Mouse (Mus musculus) midbrain, postnatal 0 days (tissue): Measurements from ENCODE around the gene Clic1. TPM values are rescaled to one million over a fixed set of nuclear protein-coding genes. Genes with fewer than 3 reads are reported as not detected.

ENCODE experiments used
- ATAC-seq: fragments of 200-750 bp; cut with Nextera tagmentation; 2 replicates; pipeline ENCODE4 v1.8.0; 2017; ENCODE audit warnings: moderate number of reproducible peaks, mild to moderate bottlenecking, moderate TSS enrichment, moderate library complexity; ENCODE audit not compliant: low FRiP score
- DNase-seq: peaks from one replicate; pipeline ENCODE4 v3.0.0-alpha.2; 2015; ENCODE audit warnings: low spot score
- H3K27ac ChIP-seq: fragments of 300-500 bp; sonication (generic); 2 replicates; pipeline ENCODE4 v1.5.1; 2014; ENCODE audit warnings: low read depth, mild to moderate bottlenecking, low read length, mixed read lengths
- H3K27me3 ChIP-seq: fragments of 300-500 bp; sonication (generic); 2 replicates; pipeline ENCODE4 v1.6.1; 2014; ENCODE audit warnings: low read length, control low read depth, mixed read lengths; ENCODE audit not compliant: insufficient read depth
- H3K36me3 ChIP-seq: fragments of 300-500 bp; sonication (generic); 2 replicates; pipeline ENCODE4 v1.6.1; 2014; ENCODE audit warnings: low read length, control low read depth, mixed read lengths; ENCODE audit not compliant: insufficient read depth
- H3K4me1 ChIP-seq: fragments of 300-500 bp; sonication (generic); 2 replicates; pipeline ENCODE4 v1.6.1; 2014; ENCODE audit warnings: mild to moderate bottlenecking, control low read depth, antibody characterized with exemption, low read length, mixed read lengths; ENCODE audit not compliant: insufficient read depth
- H3K4me2 ChIP-seq: fragments of 300-500 bp; sonication (generic); 2 replicates; pipeline ENCODE4 v1.6.1; 2014; ENCODE audit warnings: low read depth, mild to moderate bottlenecking, low read length, mixed read lengths; ENCODE audit not compliant: poor library complexity, severe bottlenecking
- H3K4me3 ChIP-seq: fragments of 300-500 bp; sonication (generic); 2 replicates; pipeline ENCODE4 v1.5.1; 2014; ENCODE audit warnings: low read depth, mild to moderate bottlenecking, low read length, moderate library complexity
- H3K9ac ChIP-seq: fragments of 300-500 bp; sonication (generic); replicated peaks from 2 replicates; pipeline ENCODE4 v1.6.1; 2014; ENCODE audit warnings: mild to moderate bottlenecking, low read length, moderate library complexity, mixed read lengths; ENCODE audit not compliant: poor library complexity, severe bottlenecking
- H3K9me3 ChIP-seq: fragments of 300-500 bp; sonication (generic); 2 replicates; pipeline ENCODE4 v1.6.1; 2016; ENCODE audit warnings: low read length, control low read depth
- CTCF ChIP-seq: IDR thresholded peaks from 2 replicates; pipeline ENCODE4 v1.5.1; 2016; ENCODE audit warnings: antibody characterized with exemption, mild to moderate bottlenecking
- WGBS: fragments of 180-500 bp; shearing (Covaris S2); extraction: QIAGEN DNeasy Blood & Tissue Kit; methylation state at CpG from one replicate; pipeline ENCODE4 v1.1.7; 2014; 5-methylcytosine and 5-hydroxymethylcytosine counted together
- polyA plus RNA-seq: library from polyadenylated mRNA; unstranded; fragments of >200 nt; fragmentation: Nextera tagmentation; extraction: Ambion mirVana; gene quantifications from 2 replicates; pipeline ENCODE4 v1.2.1, GENCODE M21; 2015
- total RNA-seq: library from RNA; depleted of rRNA; stranded (reverse); fragments of >200 nt; gene quantifications from 2 replicates; pipeline ENCODE4 v1.2.3, GENCODE M21; 2014

Gene Clic1
- total and polyA plus RNA-seq, 2 experiments from 2014 or later, result 33.4 to 41.9 TPM

- H3K9ac ChIP-seq, result no peak overlapping the region
- H3K36me3 ChIP-seq, result peaks cover 32% of the 10 kb centered on the region
- no peak for DNase-seq
- 86% methylated on average over 3 of the region's 3 CpGs for WGBS
- no peak for ATAC-seq
- no peak overlapping the region for H3K4me3 ChIP-seq
- no peaks in the 10 kb centered on the region for H3K4me1 ChIP-seq
- no peaks in the 10 kb centered on the region for H3K9me3 ChIP-seq
- H3K27ac ChIP-seq, result no peak overlapping the region
- TF ChIP-seq CTCF, result no peak
- H3K4me2 ChIP-seq, result no peak overlapping the region
- H3K27me3 ChIP-seq, result no peaks in the 10 kb centered on the region
Measured at GRCm38 (mm10) chr17:35018171-35018570, 31.6 kb upstream of the Clic1 start.

- Histone ChIP-seq H3K36me3 (peaks cover 16% of the 10 kb centered on the region), H3K27me3 (no peaks in the 10 kb centered on the region), H3K9me3 (no peaks in the 10 kb centered on the region), H3K27ac (no peak overlapping the region), H3K4me2 (no peak overlapping the region), H3K9ac (no peak overlapping the region), H3K4me1 (no peaks in the 10 kb centered on the region), H3K4me3 (no peak overlapping the region)
- no peak for DNase-seq
- ATAC-seq, result no peak
- 78% methylated on average over 11 of the region's 11 CpGs for WGBS
- no peak for TF ChIP-seq CTCF
Measured at GRCm38 (mm10) chr17:35019894-35020293, 29.9 kb upstream of the Clic1 start.

- no peak for TF ChIP-seq CTCF
- Histone ChIP-seq H3K4me2 (no peak overlapping the region), H3K9ac (no peak overlapping the region; the same call in 1 of the 2 replicates), H3K4me3 (no peak overlapping the region), H3K27ac (no peak overlapping the region), H3K27me3 (no peaks in the 10 kb centered on the region), H3K4me1 (no peaks in the 10 kb centered on the region), H3K9me3 (no peaks in the 10 kb centered on the region), H3K36me3 (peaks cover 10% of the 10 kb centered on the region)
- WGBS, result 82% methylated on average over 8 of the region's 8 CpGs
- ATAC-seq (no peak), DNase-seq (no peak)
Measured at GRCm38 (mm10) chr17:35020551-35020950, 29.2 kb upstream of the Clic1 start.

- DNase-seq (peak; percentile 64), ATAC-seq (peak; percentile 29; the same call in 1 of the 2 replicates)
- 6% methylated on average over 16 of the region's 17 CpGs for WGBS
- TF ChIP-seq CTCF, result peak; percentile 88
- Histone ChIP-seq H3K27ac (no peak overlapping the region; the same call in 1 of the 2 replicates), H3K4me2 (no peak overlapping the region), H3K36me3 (peaks cover 2% of the 10 kb centered on the region; the same call in 1 of the 2 replicates), H3K27me3 (no peaks in the 10 kb centered on the region), H3K4me1 (no peaks in the 10 kb centered on the region), H3K9ac (no peak overlapping the region), H3K9me3 (no peaks in the 10 kb centered on the region), H3K4me3 (no peak overlapping the region)
Measured at GRCm38 (mm10) chr17:35021163-35021808, 28.5 kb upstream of the Clic1 start.

- Histone ChIP-seq H3K27ac (no peak overlapping the region; the same call in 1 of the 2 replicates), H3K36me3 (no peaks in the 10 kb centered on the region; the same call in 1 of the 2 replicates), H3K27me3 (no peaks in the 10 kb centered on the region), H3K4me3 (no peak overlapping the region), H3K9me3 (no peaks in the 10 kb centered on the region), H3K4me2 (no peak overlapping the region), H3K9ac (no peak overlapping the region), H3K4me1 (no peaks in the 10 kb centered on the region)
- ATAC-seq, result no peak
- 50% methylated on average over 6 of the region's 6 CpGs for WGBS
- no peak for TF ChIP-seq CTCF
- DNase-seq, result no peak
Measured at GRCm38 (mm10) chr17:35021842-35022477, 27.8 kb upstream of the Clic1 start.

- no peak for DNase-seq
- no peak for ATAC-seq
- Histone ChIP-seq H3K27ac (no peak overlapping the region), H3K4me2 (no peak overlapping the region), H3K36me3 (no peaks in the 10 kb centered on the region), H3K9ac (no peak overlapping the region), H3K4me1 (no peaks in the 10 kb centered on the region), H3K4me3 (no peak overlapping the region), H3K27me3 (no peaks in the 10 kb centered on the region), H3K9me3 (no peaks in the 10 kb centered on the region)
- TF ChIP-seq CTCF, result no peak
- WGBS, result 95% methylated on average over 8 of the region's 8 CpGs
Measured at GRCm38 (mm10) chr17:35022541-35023060, 27.2 kb upstream of the Clic1 start.
